Mouse (Mus musculus) forelimb bud, embryonic 11.5 days (tissue): Measurements from ENCODE around the gene Por.

Source experiments
- DNase-seq: peaks from one replicate; pipeline ENCODE4 v3.0.0-alpha.2; 2012; ENCODE audit warnings: low read depth, low spot score

Por gene

DNA sequence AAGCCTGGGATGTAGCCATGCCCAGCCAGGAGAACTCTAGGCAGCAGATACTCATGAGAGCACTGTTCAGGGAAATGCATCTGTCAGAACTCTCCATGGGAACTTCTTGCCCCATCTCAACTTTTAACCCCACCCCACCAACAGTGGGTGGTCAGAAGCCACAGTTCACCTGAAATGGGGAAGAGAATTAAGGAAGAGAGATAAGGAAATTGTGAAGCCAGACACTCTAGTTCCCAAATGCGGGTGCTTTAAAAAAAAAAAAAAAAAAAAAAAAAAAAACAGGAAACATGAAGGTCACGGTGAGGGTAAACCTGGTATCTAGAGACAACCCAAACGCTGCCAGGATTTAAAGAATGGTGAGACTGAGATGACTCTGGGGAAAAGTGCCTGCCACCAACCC, 102.7 kb downstream of the Por start:
- DNase-seq = no peak

GRCm38 (mm10) chr5:135776546-135776945, 106.7 kb downstream of the Por start:
- no peak for DNase-seq

GRCm38 (mm10) chr5:135777796-135778470, 108.1 kb downstream of the Por start, which contains the start of gene Styxl1:
Gene Styxl1, minus strand, starts transcription at chr5:135778385.
- peak; percentile 29 for DNase-seq

DNA sequence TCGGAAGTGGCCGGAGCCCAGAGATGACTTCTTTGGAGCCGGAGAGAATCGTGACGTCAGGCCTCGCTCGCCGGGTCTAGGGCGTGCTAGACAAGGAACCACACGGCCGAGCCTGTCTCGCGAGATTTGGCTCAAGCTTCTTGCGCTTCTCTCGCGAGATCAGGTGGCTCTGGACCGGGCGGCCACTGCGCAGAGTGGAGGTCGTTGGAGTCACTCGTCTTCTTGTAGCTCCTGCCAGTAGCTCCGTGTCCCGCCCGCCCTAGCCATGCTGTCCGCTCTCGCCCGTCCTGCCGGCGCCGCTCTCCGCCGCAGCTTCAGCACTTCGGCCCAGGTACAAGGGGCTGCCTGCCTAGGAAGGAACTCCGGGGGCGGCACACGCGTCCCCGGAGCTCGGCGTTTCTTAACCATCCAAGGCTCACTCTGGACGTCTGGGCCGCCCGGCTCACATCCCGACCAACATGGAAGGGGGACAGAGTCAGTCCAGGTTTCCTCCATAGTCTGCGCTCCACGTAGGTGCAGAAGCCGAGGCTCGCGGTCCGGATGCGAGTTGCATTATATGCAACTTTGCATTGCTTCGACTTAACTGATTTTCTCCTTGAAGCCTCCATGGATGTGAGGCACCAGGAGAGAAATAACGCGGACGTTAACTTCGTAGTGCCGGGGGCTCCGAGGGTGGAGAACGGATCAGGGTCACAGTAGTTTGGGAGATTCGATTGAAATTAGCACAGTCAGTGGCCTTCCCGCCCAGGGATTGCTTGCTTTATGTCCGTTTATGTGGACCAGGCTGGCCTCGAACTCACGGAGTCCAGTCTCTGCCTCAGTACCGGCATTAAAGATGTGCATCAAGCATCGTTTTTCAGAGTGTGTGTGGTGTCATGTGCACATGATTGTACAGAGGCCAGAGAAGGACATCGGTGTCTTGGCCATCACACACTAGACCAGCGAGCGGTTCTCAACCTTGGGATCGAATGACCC, 108.9 kb downstream of the Por start, which contains the start of gene Mdh2:
Gene Mdh2 (plus strand): TSS at position 10 of the 975 bp plus-strand sequence.
- DNase-seq = peak; percentile 100

- no peak for DNase-seq
Observed at GRCm38 (mm10) chr5:135780331-135780730, 110.5 kb downstream of the Por start.

- no peak for DNase-seq
Observed at GRCm38 (mm10) chr5:135782901-135783300, 113.1 kb downstream of the Por start.
